Mouse (Mus musculus) hindbrain, embryonic 15.5 days (tissue): Measurements from ENCODE around the gene Lrrc38. TPM values are rescaled to one million over a fixed set of nuclear protein-coding genes. Genes with fewer than 3 reads are reported as not detected.
A peak's percentile ranks its signal among the peaks of the same experiment; 100 is the strongest.

ENCODE experiments used
- ATAC-seq: fragments of 200-750 bp; cut with Nextera tagmentation; 2 replicates; pipeline ENCODE4 v1.8.0; 2017; ENCODE audit warnings: low read depth, moderate number of reproducible peaks, moderate TSS enrichment; ENCODE audit not compliant: low FRiP score
- H3K27ac ChIP-seq: fragments of 300-500 bp; sonication (generic); replicated peaks from 2 replicates; pipeline ENCODE4 v1.5.1; 2015; ENCODE audit warnings: mild to moderate bottlenecking, inconsistent platforms
- H3K27me3 ChIP-seq: fragments of 300-500 bp; sonication (generic); 2 replicates; pipeline ENCODE4 v1.6.1; 2015; ENCODE audit warnings: control low read depth, inconsistent platforms
- H3K36me3 ChIP-seq: fragments of 300-500 bp; sonication (generic); 2 replicates; pipeline ENCODE4 v1.6.1; 2015; ENCODE audit warnings: control low read depth, inconsistent platforms
- H3K4me1 ChIP-seq: fragments of 300-500 bp; sonication (generic); replicated peaks from 2 replicates; pipeline ENCODE4 v1.6.1; 2015; ENCODE audit warnings: control low read depth, inconsistent platforms
- H3K4me2 ChIP-seq: fragments of 300-500 bp; sonication (generic); 2 replicates; pipeline ENCODE4 v1.6.1; 2015; ENCODE audit warnings: moderate library complexity, mild to moderate bottlenecking, inconsistent platforms
- H3K4me3 ChIP-seq: fragments of 300-500 bp; sonication (generic); 2 replicates; pipeline ENCODE4 v1.5.1; 2015; ENCODE audit warnings: mild to moderate bottlenecking, inconsistent platforms
- H3K9ac ChIP-seq: fragments of 300-500 bp; sonication (generic); 2 replicates; pipeline ENCODE4 v1.6.1; 2015; ENCODE audit warnings: inconsistent platforms
- H3K9me3 ChIP-seq: fragments of 300-500 bp; sonication (generic); 2 replicates; pipeline ENCODE4 v1.6.1; 2016; ENCODE audit warnings: control low read depth, inconsistent platforms
- WGBS: fragments of 180-500 bp; shearing (Covaris S2); methylation state at CpG from one replicate; pipeline ENCODE4 v1.1.7; 2015; 5-methylcytosine and 5-hydroxymethylcytosine counted together
- polyA plus RNA-seq: library from polyadenylated mRNA; unstranded; fragments of >200 nt; fragmentation: Nextera tagmentation; extraction: Ambion mirVana; gene quantifications from 2 replicates; pipeline ENCODE4 v1.2.1, GENCODE M21; 2015

Gene Lrrc38
- polyA plus RNA-seq, 1 experiment from 2014 or later: 0.43 TPM

DNA sequence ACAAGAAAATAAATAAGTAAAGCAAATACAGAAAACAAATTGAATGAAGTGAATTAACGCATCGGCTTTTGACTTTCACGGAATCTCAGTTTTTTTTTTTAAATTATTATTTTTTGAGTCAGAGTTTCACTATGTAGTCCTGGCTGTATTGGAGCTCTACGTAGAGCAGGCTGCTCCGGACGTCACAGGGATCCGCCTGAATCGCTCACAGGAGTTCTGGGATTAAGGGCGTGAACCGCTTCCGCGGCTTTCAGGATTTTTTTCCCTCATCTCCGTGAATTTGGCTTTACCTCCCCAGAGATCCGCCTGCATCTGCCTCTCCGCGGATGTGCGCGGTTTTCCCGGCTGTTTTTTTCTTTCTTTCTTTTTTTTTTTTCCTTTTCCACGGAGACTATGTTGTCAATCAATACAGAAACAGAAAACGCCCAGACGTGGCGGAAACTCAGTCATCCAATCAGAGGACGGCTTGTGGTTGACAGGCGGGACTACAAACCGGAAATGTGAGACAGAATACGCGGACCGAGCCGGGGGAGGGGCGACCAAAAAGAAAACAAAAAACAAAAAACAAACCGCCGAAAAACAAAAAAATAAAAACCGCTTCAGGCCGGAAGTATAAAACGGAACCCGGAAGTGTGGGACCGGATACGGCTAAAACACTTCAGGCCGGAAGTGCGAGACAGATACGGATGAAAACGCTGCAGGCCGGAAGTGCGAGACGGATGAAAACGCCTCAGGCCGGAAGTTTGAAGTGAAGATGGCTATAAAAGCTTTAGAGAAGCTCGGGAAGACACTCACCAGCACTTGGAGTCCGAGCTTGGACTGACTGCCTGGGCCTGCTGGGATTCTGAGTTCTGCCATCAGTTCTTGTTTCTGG, 62.9 kb downstream of the Lrrc38 start, which contains the start of gene Pramef8:
Gene Pramef8, plus strand, starts transcription at position 208 of the 874 bp plus-strand sequence.
- peak within 1 kb of the TSS; percentile 49 for H3K4me3 ChIP-seq
- H3K4me1 ChIP-seq: peaks cover 8% of the 10 kb centered on the region
- ATAC-seq: peak; percentile 95
- peaks cover 26% of the 10 kb centered on the region for H3K36me3 ChIP-seq
- H3K9me3 ChIP-seq: 0 out of 2 replicates have a peak, but pooled peaks cover 4% of the 10 kb centered on the region
- peak within 1 kb of the TSS; percentile 88 for H3K27ac ChIP-seq
- H3K27me3 ChIP-seq: 0 out of 2 replicates have a peak, but pooled peaks cover 3% of the 10 kb centered on the region
- H3K9ac ChIP-seq: peak within 1 kb of the TSS; percentile 32
- H3K4me2 ChIP-seq: peak within 1 kb of the TSS; percentile 55
- WGBS: under 1% methylated on average over 50 of the region's 50 CpGs

DNA sequence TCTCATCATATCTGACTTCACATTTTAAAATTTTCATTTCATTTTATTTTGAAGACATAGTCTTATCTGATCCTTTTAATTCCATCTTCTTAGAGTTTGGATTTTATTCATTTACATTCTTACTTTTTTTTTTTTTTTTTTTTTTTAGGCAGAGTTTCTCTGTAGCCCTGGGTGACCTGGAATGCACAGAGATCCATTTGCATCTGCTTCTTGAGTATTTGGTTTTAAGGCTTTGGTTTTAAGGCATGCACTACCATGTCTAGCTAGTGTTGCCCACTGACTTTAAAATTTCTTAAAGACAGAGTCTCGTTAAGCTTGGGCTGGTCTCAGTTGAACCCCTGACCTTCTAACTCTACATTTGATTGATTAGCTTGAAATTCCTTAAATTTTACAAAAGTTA, 64.1 kb downstream of the Lrrc38 start:
- Histone ChIP-seq H3K9me3 (0 out of 2 replicates have a peak, but pooled peaks cover 4% of the 10 kb centered on the region), H3K4me1 (peaks cover 8% of the 10 kb centered on the region), H3K27ac (no peak overlapping the region), H3K27me3 (0 out of 2 replicates have a peak, but pooled peaks cover 3% of the 10 kb centered on the region), H3K4me2 (peak overlapping the region; percentile 55; the same call in 1 of the 2 replicates), H3K9ac (no peak overlapping the region), H3K4me3 (no peak overlapping the region), H3K36me3 (peaks cover 38% of the 10 kb centered on the region)
- WGBS: 100% methylated on average over 1 of the region's 1 CpGs
- no peak for ATAC-seq

DNA sequence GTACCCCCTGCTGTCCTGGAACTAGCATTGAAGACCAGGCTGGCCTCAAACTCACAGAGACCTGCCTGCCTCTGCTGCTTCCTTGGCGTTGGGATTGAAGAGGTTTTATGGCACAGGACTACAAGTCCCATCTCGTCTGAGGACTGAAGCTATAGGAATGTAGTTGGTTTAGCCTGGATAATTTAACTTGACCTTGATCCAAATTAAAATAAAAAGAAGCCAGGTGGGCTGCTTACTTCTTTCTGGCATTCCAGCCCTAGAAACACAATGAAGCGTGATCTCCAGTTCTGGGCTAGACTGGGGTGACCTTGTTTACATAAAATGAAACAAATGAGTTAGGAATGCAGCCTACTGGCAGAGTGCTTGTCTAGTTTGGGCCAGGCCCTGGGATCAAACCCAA, 64.6 kb downstream of the Lrrc38 start:
- Histone ChIP-seq H3K27me3 (no peaks in the 10 kb centered on the region), H3K4me1 (peaks cover 8% of the 10 kb centered on the region), H3K4me3 (no peak overlapping the region), H3K9ac (no peak overlapping the region), H3K27ac (no peak overlapping the region), H3K9me3 (0 out of 2 replicates have a peak, but pooled peaks cover 4% of the 10 kb centered on the region), H3K36me3 (peaks cover 43% of the 10 kb centered on the region), H3K4me2 (no peak overlapping the region)
- WGBS: 94% methylated on average over 3 of the region's 3 CpGs
- ATAC-seq: no peak

Other genes with a start within 250 kb of the Lrrc38 start
- 12.7 and 14.0 TPM in 2 replicates for gene Prdm2, start 136.8 kb upstream of the Lrrc38 start, polyA plus RNA-seq
- gene Pdpn, start 50.2 kb upstream of the Lrrc38 start, polyA plus RNA-seq: 53.3 and 55.1 TPM in 2 replicates
- not detected in 2 replicates for gene Pramel1, start 44.7 kb downstream of the Lrrc38 start, polyA plus RNA-seq
- gene Pramef8, start 62.7 kb downstream of the Lrrc38 start, polyA plus RNA-seq: 22.0 and 22.5 TPM in 2 replicates
- not detected in 2 replicates for gene Oog4, start 100.6 kb downstream of the Lrrc38 start, polyA plus RNA-seq
- not detected in 2 replicates for gene Gm13043, start 161.6 kb downstream of the Lrrc38 start, polyA plus RNA-seq
- not detected in 2 replicates for gene Gm13040, start 186.2 kb downstream of the Lrrc38 start, polyA plus RNA-seq
- gene BC080695, start 201.9 kb downstream of the Lrrc38 start, polyA plus RNA-seq: not detected in 2 replicates
- not detected in 2 replicates for gene Gm13057, start 202.0 kb downstream of the Lrrc38 start, polyA plus RNA-seq